Mouse (Mus musculus): ENCODE data around the gene Ola1. TPM values are rescaled to one million over a fixed set of nuclear protein-coding genes. Genes with fewer than 3 reads are reported as not detected.
A peak's percentile ranks its signal among the peaks of the same experiment; 100 is the strongest.

The Ola1 gene
- polyA plus RNA-seq, 1 experiment from 2014 or later, result 81.5 TPM

DNA sequence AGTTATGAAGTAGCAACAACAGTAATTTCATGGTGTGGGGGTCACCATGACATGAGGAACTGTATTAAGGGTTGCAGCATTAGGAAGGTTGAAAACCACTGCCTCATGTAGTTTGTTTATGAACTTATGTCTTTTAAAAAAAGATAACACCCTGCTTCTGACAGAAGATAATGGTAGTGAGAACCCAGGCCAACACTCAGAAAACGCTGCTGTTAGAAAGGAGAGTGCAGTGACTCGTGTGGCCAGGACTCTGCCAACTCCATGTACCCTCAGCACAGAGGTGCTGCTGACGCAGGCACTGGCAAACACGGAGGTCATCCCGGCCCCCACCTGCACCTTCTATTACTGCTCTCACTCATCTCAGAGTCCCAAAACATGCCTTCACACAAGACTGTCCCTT, 111.6 kb downstream of the Ola1 start:
- ATAC-seq, result no peak
- no peaks in the 10 kb centered on the region for H3K36me3 ChIP-seq (ENCODE audit: control insufficient read depth, insufficient read depth, low read length)
- H3K4me1 ChIP-seq (ENCODE audit: control insufficient read depth, insufficient read depth, low read length), result no peaks in the 10 kb centered on the region; the same call in 1 of the 2 replicates
- no peak overlapping the region for H3K9ac ChIP-seq (ENCODE audit: low read depth, low read length)
- H3K4me2 ChIP-seq (ENCODE audit: low read depth, low read length), result no peak overlapping the region
- no peak overlapping the region for H3K4me3 ChIP-seq (ENCODE audit: low read length)
- WGBS, result 85% methylated on average over 5 of the region's 5 CpGs
- no peak overlapping the region for H3K27ac ChIP-seq (ENCODE audit: low read length)
- no peaks in the 10 kb centered on the region for H3K9me3 ChIP-seq (ENCODE audit: control insufficient read depth, low read length)
- H3K27me3 ChIP-seq (replicated peaks; ENCODE audit: control insufficient read depth, insufficient read depth, low read length), result no peaks in the 10 kb centered on the region

DNA sequence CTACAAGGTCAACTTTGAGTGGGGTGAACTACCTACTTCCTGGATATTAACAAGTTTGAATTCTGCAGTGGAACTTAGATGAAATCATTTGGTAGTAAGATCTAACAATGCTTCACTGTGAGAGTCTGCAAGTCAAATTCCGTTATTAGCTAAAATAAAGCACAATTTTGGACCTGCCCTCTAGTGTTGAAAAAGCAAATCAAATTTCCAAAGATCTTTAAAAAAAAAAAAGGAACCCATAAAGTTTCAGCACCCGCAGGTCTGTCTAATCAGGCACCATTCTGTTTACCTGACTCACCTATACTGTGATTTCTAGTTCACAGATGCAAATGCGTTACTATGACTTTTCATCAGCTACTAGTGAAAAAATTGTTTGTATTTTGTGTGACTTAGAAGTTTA, 122.2 kb downstream of the Ola1 start:
- 68% methylated on average over 3 of the region's 3 CpGs for WGBS
- no peaks in the 10 kb centered on the region for H3K9me3 ChIP-seq (ENCODE audit: control insufficient read depth, low read length)
- ATAC-seq, result no peak
- H3K4me2 ChIP-seq (ENCODE audit: low read depth, low read length), result no peak overlapping the region
- H3K27me3 ChIP-seq (replicated peaks; ENCODE audit: control insufficient read depth, insufficient read depth, low read length), result no peaks in the 10 kb centered on the region
- H3K9ac ChIP-seq (ENCODE audit: low read depth, low read length), result no peak overlapping the region
- H3K36me3 ChIP-seq (ENCODE audit: control insufficient read depth, insufficient read depth, low read length), result no peaks in the 10 kb centered on the region
- H3K27ac ChIP-seq (ENCODE audit: low read length), result no peak overlapping the region
- no peaks in the 10 kb centered on the region for H3K4me1 ChIP-seq (ENCODE audit: control insufficient read depth, insufficient read depth, low read length)
- no peak overlapping the region for H3K4me3 ChIP-seq (ENCODE audit: low read length)

DNA sequence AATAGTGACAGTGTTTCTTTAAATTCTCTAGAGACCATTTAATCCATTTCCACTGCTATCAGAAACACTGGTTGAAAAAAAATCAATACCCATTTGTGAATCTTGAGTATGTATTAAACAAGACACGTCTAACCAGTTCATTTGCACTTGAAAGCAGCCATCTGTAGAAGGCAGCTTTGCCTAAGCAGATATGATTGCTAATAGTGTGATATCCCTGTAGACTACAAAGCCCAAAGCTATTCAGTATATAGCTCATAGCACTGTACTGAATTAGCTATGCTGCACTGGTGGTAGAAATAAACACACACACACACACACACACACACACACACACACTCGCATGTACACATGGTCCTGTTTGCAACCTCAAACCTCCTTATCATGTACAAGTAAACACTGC, 123.4 kb downstream of the Ola1 start:
- Histone ChIP-seq H3K27me3 (replicated peaks; ENCODE audit: control insufficient read depth, insufficient read depth, low read length) (no peaks in the 10 kb centered on the region), H3K36me3 (ENCODE audit: control insufficient read depth, insufficient read depth, low read length) (no peaks in the 10 kb centered on the region), H3K9me3 (ENCODE audit: control insufficient read depth, low read length) (no peaks in the 10 kb centered on the region), H3K4me2 (ENCODE audit: low read depth, low read length) (no peak overlapping the region), H3K4me3 (ENCODE audit: low read length) (no peak overlapping the region), H3K9ac (ENCODE audit: low read depth, low read length) (no peak overlapping the region), H3K4me1 (ENCODE audit: control insufficient read depth, insufficient read depth, low read length) (no peaks in the 10 kb centered on the region), H3K27ac (ENCODE audit: low read length) (no peak overlapping the region)
- no peak for ATAC-seq
- 74% methylated on average over 2 of the region's 2 CpGs for WGBS

DNA sequence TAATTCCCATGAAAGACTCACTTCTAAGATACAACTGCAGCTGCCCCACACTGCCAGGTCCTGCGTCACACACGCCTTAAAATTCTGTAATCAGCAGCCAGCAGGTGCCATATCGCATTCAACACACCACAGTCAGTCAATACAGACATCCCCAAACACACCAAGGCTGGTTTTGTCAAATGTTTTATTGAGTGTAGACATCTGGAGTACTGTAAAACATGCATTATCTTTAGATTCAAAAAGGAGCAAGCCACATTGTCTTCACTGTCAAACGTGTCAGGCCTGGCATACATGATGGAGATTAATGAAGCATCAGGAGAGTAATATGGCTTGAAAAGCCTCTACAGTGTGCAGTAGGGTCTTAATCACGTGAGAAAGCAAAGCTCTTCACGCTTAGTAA, 125.7 kb downstream of the Ola1 start:
- no peak overlapping the region for H3K27ac ChIP-seq (ENCODE audit: low read length)
- no peaks in the 10 kb centered on the region for H3K27me3 ChIP-seq (replicated peaks; ENCODE audit: control insufficient read depth, insufficient read depth, low read length)
- no peak overlapping the region for H3K9ac ChIP-seq (ENCODE audit: low read depth, low read length)
- H3K4me3 ChIP-seq (ENCODE audit: low read length), result no peak overlapping the region
- H3K4me1 ChIP-seq (ENCODE audit: control insufficient read depth, insufficient read depth, low read length), result no peaks in the 10 kb centered on the region
- WGBS, result 79% methylated on average over 6 of the region's 6 CpGs
- H3K9me3 ChIP-seq (ENCODE audit: control insufficient read depth, low read length), result no peaks in the 10 kb centered on the region
- ATAC-seq, result peak; percentile 79
- H3K4me2 ChIP-seq (ENCODE audit: low read depth, low read length), result no peak overlapping the region
- H3K36me3 ChIP-seq (ENCODE audit: control insufficient read depth, insufficient read depth, low read length), result no peaks in the 10 kb centered on the region

DNA sequence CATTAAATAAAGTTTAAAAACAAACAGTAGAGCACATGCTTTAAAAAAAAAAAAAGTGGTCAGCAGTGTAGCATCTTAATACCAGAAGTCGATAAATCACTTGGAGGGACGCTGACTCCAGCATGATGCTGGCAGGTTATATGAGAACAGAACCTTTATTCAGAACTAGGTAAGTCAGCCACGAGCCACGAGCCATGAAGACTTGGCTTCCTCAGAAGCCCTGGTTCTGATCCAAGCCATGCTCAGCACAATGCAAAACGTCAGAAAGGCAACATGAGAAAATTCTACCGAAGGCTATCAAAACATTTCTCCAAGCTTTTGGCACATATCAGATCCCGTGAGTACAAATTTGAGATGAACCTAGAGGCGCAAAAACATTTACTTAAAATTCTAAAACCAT, 127.4 kb downstream of the Ola1 start:
- no peaks in the 10 kb centered on the region for H3K9me3 ChIP-seq (ENCODE audit: control insufficient read depth, low read length)
- H3K4me1 ChIP-seq (ENCODE audit: control insufficient read depth, insufficient read depth, low read length), result no peaks in the 10 kb centered on the region
- 87% methylated on average over 8 of the region's 8 CpGs for WGBS
- H3K9ac ChIP-seq (ENCODE audit: low read depth, low read length), result no peak overlapping the region
- H3K4me3 ChIP-seq (ENCODE audit: low read length), result no peak overlapping the region
- no peak overlapping the region for H3K27ac ChIP-seq (ENCODE audit: low read length)
- H3K27me3 ChIP-seq (replicated peaks; ENCODE audit: control insufficient read depth, insufficient read depth, low read length), result no peaks in the 10 kb centered on the region
- no peak for ATAC-seq
- H3K4me2 ChIP-seq (ENCODE audit: low read depth, low read length), result no peak overlapping the region
- H3K36me3 ChIP-seq (ENCODE audit: control insufficient read depth, insufficient read depth, low read length), result no peaks in the 10 kb centered on the region

DNA sequence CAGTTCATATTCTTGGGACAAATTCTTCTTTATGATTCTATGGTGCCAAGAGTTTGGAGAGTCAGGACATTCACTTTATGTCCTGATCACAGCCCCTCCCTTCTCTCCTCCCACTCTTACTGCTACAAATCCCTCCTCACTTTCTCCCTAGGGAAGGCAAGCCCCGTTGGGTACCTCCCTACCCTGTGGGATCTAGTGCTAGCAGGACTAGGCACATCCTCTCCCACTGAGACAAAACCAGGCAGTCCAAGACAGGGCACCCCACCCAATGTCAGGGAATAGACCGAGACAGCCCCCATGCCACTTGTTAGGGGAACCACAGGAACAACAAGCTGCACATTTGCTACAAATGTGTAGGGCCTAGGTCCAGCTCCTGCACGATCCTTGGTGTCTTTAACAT, 131.1 kb downstream of the Ola1 start:
- Histone ChIP-seq H3K4me3 (ENCODE audit: low read length) (no peak overlapping the region), H3K9ac (ENCODE audit: low read depth, low read length) (no peak overlapping the region), H3K27ac (ENCODE audit: low read length) (no peak overlapping the region), H3K4me1 (ENCODE audit: control insufficient read depth, insufficient read depth, low read length) (no peaks in the 10 kb centered on the region; the same call in 1 of the 2 replicates), H3K4me2 (ENCODE audit: low read depth, low read length) (no peak overlapping the region), H3K36me3 (ENCODE audit: control insufficient read depth, insufficient read depth, low read length) (no peaks in the 10 kb centered on the region), H3K9me3 (ENCODE audit: control insufficient read depth, low read length) (no peaks in the 10 kb centered on the region), H3K27me3 (replicated peaks; ENCODE audit: control insufficient read depth, insufficient read depth, low read length) (no peaks in the 10 kb centered on the region)
- no peak for ATAC-seq
- WGBS, result 65% methylated on average over 3 of the region's 3 CpGs

GRCm38 (mm10) chr2:73085669-73086304, 132.9 kb downstream of the Ola1 start:
- Histone ChIP-seq H3K4me2 (ENCODE audit: low read depth, low read length) (no peak overlapping the region), H3K27ac (ENCODE audit: low read length) (no peak overlapping the region), H3K36me3 (ENCODE audit: control insufficient read depth, insufficient read depth, low read length) (no peaks in the 10 kb centered on the region), H3K9me3 (ENCODE audit: control insufficient read depth, low read length) (no peaks in the 10 kb centered on the region), H3K4me3 (ENCODE audit: low read length) (no peak overlapping the region), H3K9ac (ENCODE audit: low read depth, low read length) (no peak overlapping the region), H3K27me3 (replicated peaks; ENCODE audit: control insufficient read depth, insufficient read depth, low read length) (no peaks in the 10 kb centered on the region), H3K4me1 (ENCODE audit: control insufficient read depth, insufficient read depth, low read length) (no peaks in the 10 kb centered on the region; the same call in 1 of the 2 replicates)
- ATAC-seq, result peak; percentile 52; the same call in 1 of the 2 replicates
- 25% methylated on average over 8 of the region's 8 CpGs for WGBS

- Histone ChIP-seq H3K4me3 (ENCODE audit: low read length) (no peak overlapping the region), H3K4me2 (ENCODE audit: low read depth, low read length) (no peak overlapping the region), H3K9ac (ENCODE audit: low read depth, low read length) (no peak overlapping the region), H3K4me1 (ENCODE audit: control insufficient read depth, insufficient read depth, low read length) (no peaks in the 10 kb centered on the region; the same call in 1 of the 2 replicates), H3K36me3 (ENCODE audit: control insufficient read depth, insufficient read depth, low read length) (no peaks in the 10 kb centered on the region), H3K27ac (ENCODE audit: low read length) (no peak overlapping the region), H3K9me3 (ENCODE audit: control insufficient read depth, low read length) (no peaks in the 10 kb centered on the region), H3K27me3 (replicated peaks; ENCODE audit: control insufficient read depth, insufficient read depth, low read length) (no peaks in the 10 kb centered on the region)
- WGBS, result 78% methylated on average over 10 of the region's 10 CpGs
- ATAC-seq, result no peak
These were observed 136.2 kb downstream of the Ola1 start for GRCm38 (mm10) chr2:73082476-73082875.

DNA sequence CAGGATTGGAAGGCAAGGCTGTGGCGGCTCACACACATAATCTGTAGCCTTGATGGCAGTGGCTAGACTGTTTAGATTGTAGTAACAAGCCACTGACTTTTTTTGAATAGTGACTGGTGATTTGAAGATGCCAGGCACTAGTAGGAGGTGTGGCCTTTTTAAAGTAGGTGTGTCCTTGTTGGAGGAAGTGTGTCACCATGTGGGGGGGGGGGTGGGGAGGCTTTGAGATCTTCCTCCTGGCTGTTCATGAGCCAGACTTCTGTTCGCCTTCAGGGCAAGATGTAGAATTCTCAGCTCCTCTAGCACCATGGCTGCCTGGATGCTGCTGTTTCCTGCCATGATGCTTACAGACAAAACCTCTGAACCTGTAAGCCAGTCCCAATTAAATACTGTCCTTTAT, 136.9 kb downstream of the Ola1 start:
- no peak for ATAC-seq
- Histone ChIP-seq H3K9me3 (ENCODE audit: control insufficient read depth, low read length) (no peaks in the 10 kb centered on the region), H3K27me3 (replicated peaks; ENCODE audit: control insufficient read depth, insufficient read depth, low read length) (no peaks in the 10 kb centered on the region), H3K4me1 (ENCODE audit: control insufficient read depth, insufficient read depth, low read length) (no peaks in the 10 kb centered on the region; the same call in 1 of the 2 replicates), H3K36me3 (ENCODE audit: control insufficient read depth, insufficient read depth, low read length) (no peaks in the 10 kb centered on the region), H3K4me2 (ENCODE audit: low read depth, low read length) (no peak overlapping the region), H3K9ac (ENCODE audit: low read depth, low read length) (no peak overlapping the region), H3K4me3 (ENCODE audit: low read length) (no peak overlapping the region), H3K27ac (ENCODE audit: low read length) (no peak overlapping the region)
- WGBS, result 74% methylated on average over 2 of the region's 2 CpGs

- ATAC-seq, result no peak
- no peak overlapping the region for H3K4me2 ChIP-seq (ENCODE audit: low read depth, low read length)
- WGBS, result 10% methylated on average over 2 of the region's 2 CpGs
These were observed 138.6 kb downstream of the Ola1 start for GRCm38 (mm10) chr2:73080084-73080483.

More at GRCm38 (mm10) chr2:73080084-73080483, 138.6 kb downstream of the Ola1 start:
- Histone ChIP-seq H3K9ac (ENCODE audit: low read depth, low read length) (no peak overlapping the region), H3K27ac (ENCODE audit: low read length) (no peak overlapping the region), H3K4me3 (ENCODE audit: low read length) (no peak overlapping the region), H3K4me1 (ENCODE audit: control insufficient read depth, insufficient read depth, low read length) (no peaks in the 10 kb centered on the region), H3K9me3 (ENCODE audit: control insufficient read depth, low read length) (0 out of 2 replicates have a peak, but pooled peaks cover 3% of the 10 kb centered on the region), H3K27me3 (replicated peaks; ENCODE audit: control insufficient read depth, insufficient read depth, low read length) (no peaks in the 10 kb centered on the region), H3K36me3 (ENCODE audit: control insufficient read depth, insufficient read depth, low read length) (no peaks in the 10 kb centered on the region)
